Mouse (Mus musculus) heart, adult 2 months (tissue): ENCODE measurements around the gene Msrb3.

ENCODE experiments used
- CTCF ChIP-seq: fragments of 200-600 bp; IDR thresholded peaks from 2 replicates; pipeline ENCODE4 v1.8.1; 2022; ENCODE audit warnings: antibody characterized with exemption, mild to moderate bottlenecking, moderate library complexity
- EP300 ChIP-seq: fragments of 200-500 bp; IDR thresholded peaks from 2 replicates; pipeline ENCODE4 v1.6.1; 2011; ENCODE audit warnings: low read depth, low read length, control low read depth; ENCODE audit not compliant: insufficient read depth
- POLR2A ChIP-seq: fragments of 200-500 bp; IDR thresholded peaks from 2 replicates; pipeline ENCODE4 v1.6.1; 2011; ENCODE audit warnings: mild to moderate bottlenecking, low read depth, low read length, control low read depth; ENCODE audit not compliant: insufficient read depth

DNA sequence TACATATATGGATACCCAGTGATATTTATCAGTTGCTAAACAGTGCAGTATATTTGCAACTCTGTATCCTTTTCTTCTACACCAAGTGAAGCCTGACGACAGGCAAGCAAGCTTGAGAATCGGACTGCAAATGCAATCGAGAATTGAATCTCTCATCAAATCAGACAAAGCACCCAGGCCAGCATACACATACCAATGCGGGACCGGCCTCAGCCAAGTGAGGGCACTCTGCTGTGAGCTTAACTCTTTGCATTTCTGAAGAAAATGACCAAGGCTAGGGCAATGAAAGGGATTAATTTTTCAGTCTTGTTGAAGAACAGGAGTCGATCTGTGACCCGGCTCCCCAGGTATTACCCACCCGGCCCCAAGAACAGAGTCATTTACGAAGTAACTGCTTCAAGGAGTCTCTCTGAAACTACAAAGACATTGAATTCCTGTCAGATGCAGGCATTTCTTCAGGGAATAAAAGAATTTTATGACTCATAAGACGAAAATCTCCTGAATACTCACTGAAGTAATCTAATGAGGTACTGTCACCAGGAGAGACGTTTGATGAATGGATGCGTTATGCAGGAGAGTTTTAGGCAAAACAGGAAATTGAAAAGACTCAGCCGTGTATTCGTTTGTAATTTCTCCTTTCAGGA lies 88.7 kb downstream of the Msrb3 start:
- TF ChIP-seq CTCF, result no peak
- no peak for TF ChIP-seq POLR2A
- no peak for TF ChIP-seq EP300
